Mouse (Mus musculus) small intestine, adult 2 months (tissue): ENCODE results near the gene S1pr2. TPM values are rescaled to one million over a fixed set of nuclear protein-coding genes. Genes with fewer than 3 reads are reported as not detected.
A peak's percentile ranks its signal among the peaks of the same experiment; 100 is the strongest.

Source experiments
- H3K27ac ChIP-seq: fragments of 200-500 bp; 2 replicates; pipeline ENCODE4 v1.5.1; 2012; ENCODE audit warnings: low read depth, low read length, control low read depth, inconsistent platforms; ENCODE audit not compliant: insufficient read depth
- H3K27me3 ChIP-seq: fragments of 200-500 bp; 2 replicates; pipeline ENCODE4 v1.6.1; 2012; ENCODE audit warnings: mild to moderate bottlenecking, moderate library complexity, low read length, inconsistent platforms; ENCODE audit not compliant: control insufficient read depth, insufficient read depth
- H3K36me3 ChIP-seq: fragments of 200-500 bp; 2 replicates; pipeline ENCODE4 v1.6.1; 2012; ENCODE audit warnings: mild to moderate bottlenecking, low read length, control low read depth, inconsistent platforms; ENCODE audit not compliant: control insufficient read depth, insufficient read depth
- H3K4me1 ChIP-seq: fragments of 200-500 bp; 2 replicates; pipeline ENCODE4 v1.6.1; 2012; ENCODE audit warnings: low read length, inconsistent platforms, mixed read lengths; ENCODE audit not compliant: control insufficient read depth, insufficient read depth, insufficient read length
- H3K4me3 ChIP-seq: fragments of 200-500 bp; 2 replicates; pipeline ENCODE4 v1.5.1; 2012; ENCODE audit warnings: low read depth, mild to moderate bottlenecking, control low read depth, inconsistent platforms, low read length, moderate library complexity
- CTCF ChIP-seq: fragments of 200-500 bp; IDR thresholded peaks from 2 replicates; pipeline ENCODE4 v1.5.1; 2012; ENCODE audit warnings: low read depth, mild to moderate bottlenecking, control low read depth, inconsistent platforms, low read length, moderate library complexity, mixed read lengths; ENCODE audit not compliant: insufficient replicate concordance, insufficient read length; ENCODE audit errors: extremely low read depth
- POLR2A ChIP-seq: fragments of 200-500 bp; IDR thresholded peaks from 2 replicates; pipeline ENCODE4 v1.6.1; 2012; ENCODE audit warnings: low read depth, mild to moderate bottlenecking, control low read depth, inconsistent platforms, low read length, moderate library complexity
- WGBS: fragments of 180-500 bp; shearing (Covaris S2); methylation state at CpG from one replicate; pipeline ENCODE4 v1.1.7; 2018; 5-methylcytosine and 5-hydroxymethylcytosine counted together
- polyA plus RNA-seq: library from polyadenylated mRNA; depleted of rRNA; stranded (reverse); fragments of >200 nt; gene quantifications from 2 replicates; pipeline ENCODE4 v1.2.3, GENCODE M21; 2012

The S1pr2 gene
- polyA plus RNA-seq, 1 experiment, result 2.9 TPM

- no peak overlapping the region for H3K4me3 ChIP-seq
- no peaks in the 10 kb centered on the region for H3K36me3 ChIP-seq
- H3K27me3 ChIP-seq, result no peaks in the 10 kb centered on the region
- no peaks in the 10 kb centered on the region for H3K4me1 ChIP-seq
- no peak overlapping the region for H3K27ac ChIP-seq
- TF ChIP-seq CTCF (no peak), POLR2A (no peak)
- WGBS, result 40% methylated on average over 5 of the region's 5 CpGs
Measured at GRCm38 (mm10) chr9:20983169-20983568, 6.6 kb upstream of the S1pr2 start.

GRCm38 (mm10) chr9:20982171-20982570 is 5.6 kb upstream of the S1pr2 start:
- Histone ChIP-seq H3K4me1 (no peaks in the 10 kb centered on the region), H3K27me3 (no peaks in the 10 kb centered on the region), H3K4me3 (no peak overlapping the region), H3K36me3 (no peaks in the 10 kb centered on the region), H3K27ac (no peak overlapping the region)
- TF ChIP-seq POLR2A (no peak), CTCF (no peak)
- WGBS, result 72% methylated on average over 3 of the region's 3 CpGs

GRCm38 (mm10) chr9:20979769-20980168 is 3.2 kb upstream of the S1pr2 start:
- 84% methylated on average over 7 of the region's 7 CpGs for WGBS
- Histone ChIP-seq H3K27ac (no peak overlapping the region), H3K36me3 (no peaks in the 10 kb centered on the region), H3K4me1 (peaks cover 10% of the 10 kb centered on the region), H3K4me3 (no peak overlapping the region), H3K27me3 (no peaks in the 10 kb centered on the region)
- TF ChIP-seq POLR2A (no peak), CTCF (no peak)

GRCm38 (mm10) chr9:20979181-20979580 is 2.6 kb upstream of the S1pr2 start:
- no peaks in the 10 kb centered on the region for H3K27me3 ChIP-seq
- H3K4me1 ChIP-seq, result peaks cover 10% of the 10 kb centered on the region
- TF ChIP-seq POLR2A (no peak), CTCF (no peak)
- H3K4me3 ChIP-seq, result no peak overlapping the region
- no peaks in the 10 kb centered on the region for H3K36me3 ChIP-seq
- no peak overlapping the region for H3K27ac ChIP-seq
- 78% methylated on average over 5 of the region's 5 CpGs for WGBS

- Histone ChIP-seq H3K4me3 (no peak overlapping the region), H3K36me3 (no peaks in the 10 kb centered on the region), H3K27me3 (no peaks in the 10 kb centered on the region), H3K27ac (no peak overlapping the region), H3K4me1 (peaks cover 10% of the 10 kb centered on the region)
- 50% methylated on average over 10 of the region's 10 CpGs for WGBS
- TF ChIP-seq POLR2A (no peak), CTCF (no peak)
Measured at GRCm38 (mm10) chr9:20978409-20979095, 2.0 kb upstream of the S1pr2 start.

- TF ChIP-seq CTCF, result no peak
- Histone ChIP-seq H3K27me3 (no peaks in the 10 kb centered on the region), H3K36me3 (no peaks in the 10 kb centered on the region), H3K4me1 (peaks cover 10% of the 10 kb centered on the region), H3K27ac (no peak overlapping the region), H3K4me3 (peak overlapping the region; percentile 70)
- WGBS, result under 1% methylated on average over 4 of the region's 4 CpGs
Measured at GRCm38 (mm10) chr9:20976961-20977689, 544 bp upstream of the S1pr2 start.

GRCm38 (mm10) chr9:20975431-20976215 is 958 bp downstream of the S1pr2 start:
- TF ChIP-seq POLR2A (no peak), CTCF (no peak)
- Histone ChIP-seq H3K4me3 (peak overlapping the region; percentile 70), H3K27me3 (no peaks in the 10 kb centered on the region), H3K4me1 (peaks cover 10% of the 10 kb centered on the region), H3K36me3 (no peaks in the 10 kb centered on the region), H3K27ac (no peak overlapping the region; the same call in 1 of the 2 replicates)
- 2% methylated on average over 43 of the region's 45 CpGs for WGBS
